Mouse (Mus musculus) C2C12 (cell line): ENCODE results near the gene Kirrel3. TPM values are rescaled to one million over a fixed set of nuclear protein-coding genes. Genes with fewer than 3 reads are reported as not detected.

Experiments used
- H3K27me3 ChIP-seq: one replicate; pipeline ENCODE4 v1.6.1; 2011; ENCODE audit not compliant: control insufficient read depth, insufficient read depth, insufficient read length
- H3K36me3 ChIP-seq: one replicate; pipeline ENCODE4 v1.6.1; 2011; ENCODE audit not compliant: control insufficient read depth, insufficient read depth
- H3K4me3 ChIP-seq: one replicate; pipeline ENCODE4 v1.5.1; 2011; ENCODE audit warnings: mild to moderate bottlenecking, control low read depth; ENCODE audit not compliant: poor library complexity, insufficient read depth, severe bottlenecking
- H3K79me2 ChIP-seq: one replicate; pipeline ENCODE4 v1.6.1; 2011; ENCODE audit not compliant: control insufficient read depth, insufficient read depth
- H3K79me3 ChIP-seq: one replicate; pipeline ENCODE4 v1.6.1; 2011; ENCODE audit warnings: low read depth, control low read depth
- H3ac ChIP-seq: one replicate; pipeline ENCODE3; 2011; ENCODE audit warnings: low read depth; ENCODE audit not compliant: control insufficient read depth, insufficient read length
- CEBPB ChIP-seq: IDR thresholded peaks from one replicate; pipeline ENCODE4 v1.6.1; 2011; ENCODE audit warnings: low read depth, mild to moderate bottlenecking, control low read depth, moderate library complexity
- CTCF ChIP-seq: IDR thresholded peaks from one replicate; pipeline ENCODE4 v1.5.1; 2011; ENCODE audit not compliant: control insufficient read depth, insufficient read depth, insufficient read length
- FOSL1 ChIP-seq: IDR thresholded peaks from one replicate; pipeline ENCODE4 v1.8.0; 2011; ENCODE audit warnings: mild to moderate bottlenecking, low read length; ENCODE audit not compliant: poor library complexity, insufficient read depth, severe bottlenecking
- MAX ChIP-seq: IDR thresholded peaks from one replicate; pipeline ENCODE4 v1.6.1; 2011; ENCODE audit warnings: mild to moderate bottlenecking, control low read depth
- MYOD1 ChIP-seq: IDR thresholded peaks from one replicate; pipeline ENCODE4 v1.6.1; 2011; ENCODE audit warnings: low read depth; ENCODE audit not compliant: control insufficient read depth, insufficient read length
- MYOG ChIP-seq: IDR thresholded peaks from one replicate; pipeline ENCODE4 v1.6.1; 2011; ENCODE audit not compliant: control insufficient read depth, insufficient read length; ENCODE audit errors: extremely low read depth
- USF1 ChIP-seq: IDR thresholded peaks from one replicate; pipeline ENCODE4 v1.6.1; 2011; ENCODE audit warnings: low read depth, mild to moderate bottlenecking, control low read depth, moderate library complexity
- polyA plus RNA-seq: library from polyadenylated mRNA; unstranded; fragments of >200 nt; fragmentation: generic; extraction: Trizol; gene quantifications from one replicate; pipeline ENCODE4 v1.2.1, GENCODE M21; 2012; ENCODE audit warnings: missing spikeins

Kirrel3 gene
- polyA plus RNA-seq, 1 experiment, result 5.2 TPM

GRCm38 (mm10) chr9:34993467-34994211 is 507.9 kb downstream of the Kirrel3 start:
- Histone ChIP-seq H3K36me3 (no peaks in the 10 kb centered on the region), H3K4me3 (no peak overlapping the region), H3K79me3 (no peaks in the 10 kb centered on the region), H3K79me2 (no peaks in the 10 kb centered on the region), H3ac (no peak overlapping the region), H3K27me3 (no peaks in the 10 kb centered on the region)
- TF ChIP-seq CTCF (no peak), MAX (peak; percentile 51)

GRCm38 (mm10) chr9:34995078-34995477 is 509.4 kb downstream of the Kirrel3 start:
- Histone ChIP-seq H3K79me2 (no peaks in the 10 kb centered on the region), H3K36me3 (no peaks in the 10 kb centered on the region), H3K79me3 (no peaks in the 10 kb centered on the region), H3K27me3 (no peaks in the 10 kb centered on the region), H3K4me3 (no peak overlapping the region), H3ac (no peak overlapping the region)
- TF ChIP-seq MYOG, result no peak
- TF ChIP-seq USF1, result no peak
- TF ChIP-seq MYOD1, result no peak
- no peak for TF ChIP-seq FOSL1
- no peak for TF ChIP-seq MAX
- no peak for TF ChIP-seq CTCF
- no peak for TF ChIP-seq CEBPB

- no peaks in the 10 kb centered on the region for H3K79me2 ChIP-seq
- no peak for TF ChIP-seq MYOG
- TF ChIP-seq MAX, result no peak
- no peak for TF ChIP-seq MYOD1
- no peak for TF ChIP-seq CTCF
- H3K4me3 ChIP-seq, result no peak overlapping the region
- H3K27me3 ChIP-seq, result no peaks in the 10 kb centered on the region
- no peak overlapping the region for H3ac ChIP-seq
- no peaks in the 10 kb centered on the region for H3K79me3 ChIP-seq
- no peaks in the 10 kb centered on the region for H3K36me3 ChIP-seq
Measured at GRCm38 (mm10) chr9:34995660-34996378, 510.1 kb downstream of the Kirrel3 start.

- Histone ChIP-seq H3K27me3 (no peaks in the 10 kb centered on the region), H3K4me3 (no peak overlapping the region), H3K79me3 (no peaks in the 10 kb centered on the region), H3K36me3 (no peaks in the 10 kb centered on the region), H3K79me2 (no peaks in the 10 kb centered on the region), H3ac (no peak overlapping the region)
- TF ChIP-seq USF1, result no peak
- no peak for TF ChIP-seq FOSL1
- TF ChIP-seq MYOD1, result no peak
- no peak for TF ChIP-seq MYOG
- TF ChIP-seq MAX, result no peak
- no peak for TF ChIP-seq CTCF
- TF ChIP-seq CEBPB, result no peak
Measured at GRCm38 (mm10) chr9:34997880-34998865, 512.5 kb downstream of the Kirrel3 start.

GRCm38 (mm10) chr9:35004113-35004512 is 518.4 kb downstream of the Kirrel3 start:
- Histone ChIP-seq H3K79me3 (no peaks in the 10 kb centered on the region), H3K27me3 (no peaks in the 10 kb centered on the region), H3K36me3 (no peaks in the 10 kb centered on the region), H3K4me3 (no peak overlapping the region), H3ac (no peak overlapping the region), H3K79me2 (no peaks in the 10 kb centered on the region)
- no peak for TF ChIP-seq FOSL1
- TF ChIP-seq MYOD1, result peak; percentile 26
- TF ChIP-seq CTCF, result no peak
